Mouse (Mus musculus): ENCODE measurements around the gene Fkbp1a. TPM values are rescaled to one million over a fixed set of nuclear protein-coding genes. Genes with fewer than 3 reads are reported as not detected.
A peak's percentile ranks its signal among the peaks of the same experiment; 100 is the strongest.

Gene Fkbp1a
- polyA plus RNA-seq, 1 experiment from 2014 or later, result 657 TPM

GRCm38 (mm10) chr2:151528066-151528465, 14.2 kb upstream of the Fkbp1a start:
- 80% methylated on average over 1 of the region's 1 CpGs for WGBS
- H3K4me1 ChIP-seq, result peaks cover 45% of the 10 kb centered on the region
- H3K9ac ChIP-seq, result no peak overlapping the region
- no peak overlapping the region for H3K27ac ChIP-seq (replicated peaks)
- H3K4me2 ChIP-seq, result no peak overlapping the region
- H3K27me3 ChIP-seq (replicated peaks), result no peaks in the 10 kb centered on the region
- ATAC-seq (ENCODE audit: extremely low read depth, insufficient number of reproducible peaks, low FRiP score, low TSS enrichment), result no peak
- H3K9me3 ChIP-seq, result no peaks in the 10 kb centered on the region
- H3K36me3 ChIP-seq, result no peaks in the 10 kb centered on the region
- no peak overlapping the region for H3K4me3 ChIP-seq

GRCm38 (mm10) chr2:151529169-151529568, 13.1 kb upstream of the Fkbp1a start:
- no peak overlapping the region for H3K9ac ChIP-seq
- no peak for ATAC-seq (ENCODE audit: extremely low read depth, insufficient number of reproducible peaks, low FRiP score, low TSS enrichment)
- no peak overlapping the region for H3K4me3 ChIP-seq
- no peaks in the 10 kb centered on the region for H3K36me3 ChIP-seq
- no peak overlapping the region for H3K4me2 ChIP-seq
- peaks cover 43% of the 10 kb centered on the region for H3K4me1 ChIP-seq
- H3K27me3 ChIP-seq (replicated peaks), result no peaks in the 10 kb centered on the region
- H3K9me3 ChIP-seq, result no peaks in the 10 kb centered on the region
- H3K27ac ChIP-seq (replicated peaks), result no peak overlapping the region

- Histone ChIP-seq H3K9me3 (no peaks in the 10 kb centered on the region), H3K36me3 (no peaks in the 10 kb centered on the region), H3K27me3 (replicated peaks) (no peaks in the 10 kb centered on the region), H3K4me2 (no peak overlapping the region), H3K27ac (replicated peaks) (0 out of 2 replicates have a peak overlapping the region, but pooled peaks have one; percentile 1), H3K9ac (0 out of 2 replicates have a peak overlapping the region, but pooled peaks have one; percentile 1), H3K4me1 (peaks cover 30% of the 10 kb centered on the region), H3K4me3 (no peak overlapping the region)
- no peak for ATAC-seq (ENCODE audit: extremely low read depth, insufficient number of reproducible peaks, low FRiP score, low TSS enrichment)
- 24% methylated on average over 8 of the region's 8 CpGs for WGBS
These were observed 11.7 kb upstream of the Fkbp1a start for GRCm38 (mm10) chr2:151530378-151531230.

- Histone ChIP-seq H3K36me3 (no peaks in the 10 kb centered on the region), H3K27me3 (replicated peaks) (no peaks in the 10 kb centered on the region), H3K4me3 (no peak overlapping the region), H3K27ac (replicated peaks) (no peak overlapping the region), H3K4me2 (no peak overlapping the region), H3K4me1 (peaks cover 16% of the 10 kb centered on the region), H3K9ac (no peak overlapping the region), H3K9me3 (no peaks in the 10 kb centered on the region)
- no peak for ATAC-seq (ENCODE audit: extremely low read depth, insufficient number of reproducible peaks, low FRiP score, low TSS enrichment)
- 69% methylated on average over 6 of the region's 6 CpGs for WGBS
These were observed 8.7 kb upstream of the Fkbp1a start for GRCm38 (mm10) chr2:151533632-151534031.

GRCm38 (mm10) chr2:151535961-151536617, 6.2 kb upstream of the Fkbp1a start:
- H3K36me3 ChIP-seq, result no peaks in the 10 kb centered on the region
- H3K27ac ChIP-seq (replicated peaks), result no peak overlapping the region
- no peak for ATAC-seq (ENCODE audit: extremely low read depth, insufficient number of reproducible peaks, low FRiP score, low TSS enrichment)
- WGBS, result 52% methylated on average over 1 of the region's 1 CpGs
- peaks cover 2% of the 10 kb centered on the region for H3K4me1 ChIP-seq
- no peaks in the 10 kb centered on the region for H3K27me3 ChIP-seq (replicated peaks)
- no peaks in the 10 kb centered on the region for H3K9me3 ChIP-seq
- H3K9ac ChIP-seq, result no peak overlapping the region
- no peak overlapping the region for H3K4me3 ChIP-seq
- H3K4me2 ChIP-seq, result no peak overlapping the region

- H3K36me3 ChIP-seq, result no peaks in the 10 kb centered on the region
- WGBS, result 66% methylated on average over 5 of the region's 5 CpGs
- no peak for ATAC-seq (ENCODE audit: extremely low read depth, insufficient number of reproducible peaks, low FRiP score, low TSS enrichment)
- no peaks in the 10 kb centered on the region for H3K9me3 ChIP-seq
- H3K9ac ChIP-seq, result no peak overlapping the region
- peaks cover 3% of the 10 kb centered on the region for H3K4me1 ChIP-seq
- H3K27me3 ChIP-seq (replicated peaks), result no peaks in the 10 kb centered on the region
- H3K4me3 ChIP-seq, result no peak overlapping the region
- H3K4me2 ChIP-seq, result no peak overlapping the region
- H3K27ac ChIP-seq (replicated peaks), result no peak overlapping the region
These were observed 5.7 kb upstream of the Fkbp1a start for GRCm38 (mm10) chr2:151536618-151536974.

- WGBS, result 63% methylated on average over 4 of the region's 4 CpGs
- H3K27ac ChIP-seq (replicated peaks), result no peak overlapping the region
- no peak for ATAC-seq (ENCODE audit: extremely low read depth, insufficient number of reproducible peaks, low FRiP score, low TSS enrichment)
- H3K27me3 ChIP-seq (replicated peaks), result no peaks in the 10 kb centered on the region
- peaks cover 12% of the 10 kb centered on the region for H3K4me1 ChIP-seq
- H3K4me2 ChIP-seq, result no peak overlapping the region
- no peaks in the 10 kb centered on the region for H3K9me3 ChIP-seq
- no peaks in the 10 kb centered on the region; the same call in 1 of the 2 replicates for H3K36me3 ChIP-seq
- H3K9ac ChIP-seq, result no peak overlapping the region
- no peak overlapping the region for H3K4me3 ChIP-seq
These were observed 3.6 kb upstream of the Fkbp1a start for GRCm38 (mm10) chr2:151538646-151539045.

GRCm38 (mm10) chr2:151543063-151543895, 996 bp downstream of the Fkbp1a start:
- H3K4me3 ChIP-seq, result peak overlapping the region; percentile 92
- no peaks in the 10 kb centered on the region for H3K27me3 ChIP-seq (replicated peaks)
- peak overlapping the region; percentile 88 for H3K4me2 ChIP-seq
- H3K36me3 ChIP-seq, result peaks cover 44% of the 10 kb centered on the region
- peak overlapping the region; percentile 97 for H3K9ac ChIP-seq
- no peaks in the 10 kb centered on the region for H3K9me3 ChIP-seq
- H3K4me1 ChIP-seq, result peaks cover 58% of the 10 kb centered on the region
- no peak for ATAC-seq (ENCODE audit: extremely low read depth, insufficient number of reproducible peaks, low FRiP score, low TSS enrichment)
- WGBS, result under 1% methylated on average over 21 of the region's 21 CpGs
- peak overlapping the region; percentile 95 for H3K27ac ChIP-seq (replicated peaks)

- WGBS, result 38% methylated on average over 6 of the region's 6 CpGs
These were observed 2.4 kb downstream of the Fkbp1a start for GRCm38 (mm10) chr2:151544673-151545072.

GRCm38 (mm10) chr2:151546571-151546970, 4.3 kb downstream of the Fkbp1a start:
- Histone ChIP-seq H3K27ac (replicated peaks) (no peak overlapping the region), H3K4me2 (peak overlapping the region; percentile 88; the same call in 1 of the 2 replicates), H3K36me3 (peaks cover 76% of the 10 kb centered on the region), H3K4me3 (no peak overlapping the region), H3K9me3 (no peaks in the 10 kb centered on the region), H3K9ac (no peak overlapping the region; the same call in 1 of the 2 replicates), H3K27me3 (replicated peaks) (no peaks in the 10 kb centered on the region), H3K4me1 (peaks cover 85% of the 10 kb centered on the region)
- WGBS, result 85% methylated on average over 4 of the region's 4 CpGs
- no peak for ATAC-seq (ENCODE audit: extremely low read depth, insufficient number of reproducible peaks, low FRiP score, low TSS enrichment)

More at GRCm38 (mm10) chr2:151544673-151545072, 2.4 kb downstream of the Fkbp1a start:
- no peak for ATAC-seq (ENCODE audit: extremely low read depth, insufficient number of reproducible peaks, low FRiP score, low TSS enrichment)
- Histone ChIP-seq H3K9me3 (no peaks in the 10 kb centered on the region), H3K27me3 (replicated peaks) (no peaks in the 10 kb centered on the region), H3K4me2 (peak overlapping the region; percentile 88), H3K4me3 (peak overlapping the region; percentile 92), H3K9ac (peak overlapping the region; percentile 97), H3K4me1 (peaks cover 72% of the 10 kb centered on the region), H3K27ac (replicated peaks) (peak overlapping the region; percentile 95), H3K36me3 (peaks cover 57% of the 10 kb centered on the region)

- Histone ChIP-seq H3K4me2 (no peak overlapping the region), H3K4me3 (no peak overlapping the region), H3K36me3 (peaks cover 98% of the 10 kb centered on the region), H3K27ac (replicated peaks) (no peak overlapping the region), H3K9me3 (no peaks in the 10 kb centered on the region), H3K4me1 (peaks cover 72% of the 10 kb centered on the region), H3K27me3 (replicated peaks) (no peaks in the 10 kb centered on the region), H3K9ac (no peak overlapping the region)
- ATAC-seq (ENCODE audit: extremely low read depth, insufficient number of reproducible peaks, low FRiP score, low TSS enrichment), result no peak
- WGBS, result 66% methylated on average over 3 of the region's 3 CpGs
These were observed 7.4 kb downstream of the Fkbp1a start for GRCm38 (mm10) chr2:151549615-151550121.
